Mouse (Mus musculus): Measurements from ENCODE around the gene Eps15l1.

DNA sequence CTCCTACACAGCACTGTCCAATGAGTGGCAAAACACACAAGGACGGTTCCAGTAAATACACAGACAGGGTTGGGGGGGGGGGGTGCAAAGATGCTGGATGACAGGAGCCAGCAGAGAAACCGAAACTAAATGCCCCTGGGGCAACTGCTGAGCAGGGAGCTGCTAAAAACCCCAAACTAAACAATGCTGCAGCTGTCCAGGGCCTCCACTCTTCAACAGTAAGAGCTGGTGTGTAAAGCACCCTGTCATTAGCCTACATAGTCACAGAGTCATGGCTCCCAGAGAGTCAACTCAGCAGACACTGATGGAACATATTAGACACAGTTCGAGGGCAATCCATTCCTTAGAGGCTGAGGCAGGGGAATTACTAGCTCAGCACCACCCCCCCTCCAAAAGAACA, 11.8 kb downstream of the Eps15l1 start:
- TF ChIP-seq CTCF (IDR thresholded peaks at IDR 0.05; ENCODE audit: low read depth, low read length) (no peak), POLR2A (IDR thresholded peaks at IDR 0.05; ENCODE audit: extremely low read depth, insufficient read depth, low read length) (no peak)
